Mouse (Mus musculus) heart, embryonic 11.5 days (tissue): ENCODE results near the gene Fam160b1. TPM values are rescaled to one million over a fixed set of nuclear protein-coding genes. Genes with fewer than 3 reads are reported as not detected.
A peak's percentile ranks its signal among the peaks of the same experiment; 100 is the strongest.

Source experiments
- ATAC-seq: fragments of 200-750 bp; cut with Nextera tagmentation; replicated peaks from 2 replicates; pipeline ENCODE4 v1.8.0; 2017; ENCODE audit warnings: moderate library complexity; ENCODE audit not compliant: insufficient number of reproducible peaks, low FRiP score, low TSS enrichment
- H3K27ac ChIP-seq: fragments of 300-500 bp; sonication (generic); 2 replicates; pipeline ENCODE4 v1.5.1; 2014; ENCODE audit warnings: mild to moderate bottlenecking, low read depth, low read length
- H3K27me3 ChIP-seq: fragments of 300-500 bp; sonication (generic); 2 replicates; pipeline ENCODE4 v1.6.1; 2014; ENCODE audit warnings: mild to moderate bottlenecking, low read length, mixed read lengths; ENCODE audit not compliant: control insufficient read depth, insufficient read depth
- H3K36me3 ChIP-seq: fragments of 300-500 bp; sonication (generic); 2 replicates; pipeline ENCODE4 v1.6.1; 2014; ENCODE audit warnings: mild to moderate bottlenecking, low read length, moderate library complexity, mixed read lengths; ENCODE audit not compliant: control insufficient read depth, insufficient read depth
- H3K4me1 ChIP-seq: fragments of 300-500 bp; sonication (generic); 2 replicates; pipeline ENCODE4 v1.6.1; 2014; ENCODE audit warnings: low read length; ENCODE audit not compliant: control insufficient read depth, insufficient read depth
- H3K4me2 ChIP-seq: fragments of 300-500 bp; sonication (generic); 2 replicates; pipeline ENCODE4 v1.6.1; 2014; ENCODE audit warnings: mild to moderate bottlenecking, moderate library complexity
- H3K4me3 ChIP-seq: fragments of 300-500 bp; sonication (generic); 2 replicates; pipeline ENCODE4 v1.5.1; 2014; ENCODE audit warnings: low read depth, low read length
- H3K9ac ChIP-seq: fragments of 300-500 bp; sonication (generic); 2 replicates; pipeline ENCODE4 v1.6.1; 2014; ENCODE audit warnings: mild to moderate bottlenecking, low read depth, low read length, moderate library complexity
- H3K9me3 ChIP-seq: fragments of 300-500 bp; sonication (generic); replicated peaks from 2 replicates; pipeline ENCODE4 v1.6.1; 2016; ENCODE audit warnings: low read length; ENCODE audit not compliant: control insufficient read depth
- WGBS: fragments of 180-500 bp; shearing (Covaris S2); extraction: QIAGEN DNeasy Blood & Tissue Kit; methylation state at CpG from one replicate; pipeline ENCODE4 v1.1.7; 2014; ENCODE audit not compliant: insufficient replicate concordance; 5-methylcytosine and 5-hydroxymethylcytosine counted together
- polyA plus RNA-seq: library from polyadenylated mRNA; unstranded; fragments of >200 nt; fragmentation: Nextera tagmentation; extraction: Ambion mirVana; gene quantifications from 2 replicates; pipeline ENCODE4 v1.2.1, GENCODE M21; 2014

Gene Fam160b1
- polyA plus RNA-seq, 1 experiment from 2014 or later = 11.8 TPM

GRCm38 (mm10) chr19:57366626-57367025 is 6.1 kb downstream of the Fam160b1 start:
- peak overlapping the region; percentile 52; the same call in 1 of the 2 replicates for H3K27ac ChIP-seq
- H3K9ac ChIP-seq = no peak overlapping the region
- peaks cover 54% of the 10 kb centered on the region for H3K4me1 ChIP-seq
- H3K4me3 ChIP-seq = no peak overlapping the region
- H3K36me3 ChIP-seq = peaks cover 12% of the 10 kb centered on the region
- WGBS = 76% methylated on average over 5 of the region's 5 CpGs
- no peak overlapping the region for H3K4me2 ChIP-seq
- no peak for ATAC-seq
- H3K9me3 ChIP-seq = no peaks in the 10 kb centered on the region
- no peaks in the 10 kb centered on the region for H3K27me3 ChIP-seq

DNA sequence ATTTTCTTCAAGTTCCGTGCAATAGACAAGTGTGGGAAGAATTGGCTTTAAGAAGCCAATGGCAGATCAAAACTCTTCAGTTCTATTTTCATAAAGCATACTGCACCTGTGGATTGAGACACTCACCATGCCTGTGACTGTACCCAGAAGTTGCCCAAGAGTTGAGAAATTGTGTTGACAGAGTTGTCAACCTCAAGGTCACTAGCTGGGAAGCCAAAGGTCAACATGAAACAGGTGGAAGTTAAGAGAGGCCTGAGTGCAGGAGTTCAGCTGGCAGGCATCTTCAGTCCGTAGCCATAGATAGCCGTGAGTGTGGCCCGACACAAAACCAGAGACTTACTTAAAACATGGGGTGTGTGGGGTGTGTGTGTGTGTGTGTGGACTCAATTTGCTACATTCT is 6.7 kb downstream of the Fam160b1 start:
- Histone ChIP-seq H3K4me1 (peaks cover 54% of the 10 kb centered on the region), H3K36me3 (peaks cover 12% of the 10 kb centered on the region), H3K27ac (peak overlapping the region; percentile 22), H3K9me3 (no peaks in the 10 kb centered on the region), H3K4me3 (no peak overlapping the region), H3K4me2 (peak overlapping the region; percentile 4; the same call in 1 of the 2 replicates), H3K27me3 (no peaks in the 10 kb centered on the region), H3K9ac (no peak overlapping the region)
- ATAC-seq = no peak
- WGBS = 46% methylated on average over 4 of the region's 4 CpGs

DNA sequence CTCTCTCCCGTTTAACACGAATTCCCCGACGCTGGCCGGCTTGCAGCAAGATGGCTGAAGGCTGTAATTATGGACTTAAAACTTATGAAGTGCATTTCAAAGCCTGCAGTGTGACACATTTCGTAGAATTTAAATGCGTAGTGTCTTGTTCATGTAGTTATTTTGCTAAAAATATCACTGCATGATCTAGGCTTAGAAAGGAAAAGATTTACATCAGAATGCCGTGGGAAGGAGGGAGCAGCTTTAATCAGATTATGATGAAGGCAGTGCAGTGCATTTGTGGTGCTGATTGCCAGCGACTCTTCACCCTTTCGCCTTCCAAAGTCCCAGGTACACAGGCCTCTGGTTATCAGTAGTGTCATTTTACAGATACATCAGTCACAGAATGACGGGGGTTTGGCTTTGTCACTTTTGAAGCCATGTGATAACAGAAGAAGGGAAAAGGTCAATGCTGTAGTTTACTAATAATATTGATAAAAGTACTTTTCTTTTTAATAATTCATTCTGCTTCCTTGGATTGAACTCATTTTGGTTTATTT is 7.4 kb downstream of the Fam160b1 start:
- Histone ChIP-seq H3K9ac (no peak overlapping the region), H3K27ac (peak overlapping the region; percentile 22; the same call in 1 of the 2 replicates)
- 59% methylated on average over 11 of the region's 11 CpGs for WGBS

GRCm38 (mm10) chr19:57373276-57373811 is 12.9 kb downstream of the Fam160b1 start:
- H3K4me3 ChIP-seq = no peak overlapping the region
- ATAC-seq = no peak
- peaks cover under 1% of the 10 kb centered on the region; the same call in 1 of the 2 replicates for H3K4me1 ChIP-seq
- H3K4me2 ChIP-seq = no peak overlapping the region
- no peak overlapping the region for H3K9ac ChIP-seq
- no peak overlapping the region for H3K27ac ChIP-seq
- H3K36me3 ChIP-seq = peaks cover 42% of the 10 kb centered on the region
- H3K9me3 ChIP-seq = no peaks in the 10 kb centered on the region
- WGBS = 77% methylated on average over 8 of the region's 8 CpGs
- H3K27me3 ChIP-seq = no peaks in the 10 kb centered on the region

More for the DNA sequence above, 7.4 kb downstream of the Fam160b1 start:
- Histone ChIP-seq H3K4me2 (peak overlapping the region; percentile 4; the same call in 1 of the 2 replicates), H3K27me3 (no peaks in the 10 kb centered on the region), H3K4me3 (no peak overlapping the region), H3K36me3 (peaks cover 12% of the 10 kb centered on the region), H3K4me1 (peaks cover 48% of the 10 kb centered on the region), H3K9me3 (no peaks in the 10 kb centered on the region)
- ATAC-seq = no peak

- H3K36me3 ChIP-seq = peaks cover 48% of the 10 kb centered on the region
- H3K9ac ChIP-seq = no peak overlapping the region
- no peaks in the 10 kb centered on the region for H3K4me1 ChIP-seq
- 87% methylated on average over 5 of the region's 5 CpGs for WGBS
- no peaks in the 10 kb centered on the region for H3K9me3 ChIP-seq
- no peak overlapping the region for H3K27ac ChIP-seq
- no peak overlapping the region for H3K4me2 ChIP-seq
- no peaks in the 10 kb centered on the region for H3K27me3 ChIP-seq
- H3K4me3 ChIP-seq = no peak overlapping the region
- no peak for ATAC-seq
These were observed 14.7 kb downstream of the Fam160b1 start for GRCm38 (mm10) chr19:57375161-57375560.

DNA sequence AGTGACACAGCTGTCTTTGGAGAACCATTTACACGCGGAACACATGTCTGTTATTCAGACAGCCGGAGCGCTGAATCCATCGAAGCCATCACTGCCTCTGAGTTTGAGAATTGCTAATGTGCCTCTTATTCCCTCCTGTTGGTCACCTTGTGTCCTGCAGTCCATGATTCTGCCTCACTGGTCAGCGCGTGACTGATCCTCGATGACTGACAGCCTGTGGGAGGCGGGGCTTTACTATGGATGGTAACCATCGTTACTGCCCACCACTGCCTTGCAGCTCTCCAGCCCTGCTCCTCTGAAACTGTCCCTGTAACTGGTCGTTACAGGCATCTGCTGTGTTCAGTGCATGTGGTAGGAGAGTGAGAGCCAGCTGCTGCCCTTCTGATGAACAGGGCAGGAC is 15.3 kb downstream of the Fam160b1 start:
- no peaks in the 10 kb centered on the region for H3K9me3 ChIP-seq
- H3K27ac ChIP-seq = no peak overlapping the region
- WGBS = 89% methylated on average over 11 of the region's 11 CpGs
- H3K4me1 ChIP-seq = no peaks in the 10 kb centered on the region
- H3K9ac ChIP-seq = no peak overlapping the region
- no peak overlapping the region for H3K4me3 ChIP-seq
- peaks cover 52% of the 10 kb centered on the region for H3K36me3 ChIP-seq
- no peak for ATAC-seq
- H3K27me3 ChIP-seq = no peaks in the 10 kb centered on the region
- H3K4me2 ChIP-seq = no peak overlapping the region

GRCm38 (mm10) chr19:57377043-57377703 is 16.7 kb downstream of the Fam160b1 start:
- 92% methylated on average over 14 of the region's 14 CpGs for WGBS
- Histone ChIP-seq H3K36me3 (peaks cover 56% of the 10 kb centered on the region), H3K9me3 (no peaks in the 10 kb centered on the region), H3K9ac (no peak overlapping the region), H3K4me1 (no peaks in the 10 kb centered on the region), H3K27me3 (no peaks in the 10 kb centered on the region), H3K4me2 (no peak overlapping the region), H3K27ac (no peak overlapping the region), H3K4me3 (no peak overlapping the region)
- no peak for ATAC-seq

GRCm38 (mm10) chr19:57386176-57386693 is 25.8 kb downstream of the Fam160b1 start:
- WGBS = 93% methylated on average over 17 of the region's 17 CpGs
- Histone ChIP-seq H3K4me2 (no peak overlapping the region), H3K36me3 (peaks cover 61% of the 10 kb centered on the region), H3K9me3 (no peaks in the 10 kb centered on the region), H3K4me1 (no peaks in the 10 kb centered on the region), H3K27me3 (no peaks in the 10 kb centered on the region), H3K27ac (no peak overlapping the region), H3K9ac (no peak overlapping the region), H3K4me3 (no peak overlapping the region)
- no peak for ATAC-seq
